Mouse (Mus musculus): ENCODE measurements at regions not wholly inside any gene's neighbourhood (a gene's known extent, or its start where the extent isn't known, plus 50 kb on each side); places are given as distances from the start of the nearest gene placed in this dataset.
"Not testable (repeated sequence)": the region's sequence is repeated elsewhere in the genome, so short reads cannot be mapped to it uniquely, and the experiment has no call there.

DNA sequence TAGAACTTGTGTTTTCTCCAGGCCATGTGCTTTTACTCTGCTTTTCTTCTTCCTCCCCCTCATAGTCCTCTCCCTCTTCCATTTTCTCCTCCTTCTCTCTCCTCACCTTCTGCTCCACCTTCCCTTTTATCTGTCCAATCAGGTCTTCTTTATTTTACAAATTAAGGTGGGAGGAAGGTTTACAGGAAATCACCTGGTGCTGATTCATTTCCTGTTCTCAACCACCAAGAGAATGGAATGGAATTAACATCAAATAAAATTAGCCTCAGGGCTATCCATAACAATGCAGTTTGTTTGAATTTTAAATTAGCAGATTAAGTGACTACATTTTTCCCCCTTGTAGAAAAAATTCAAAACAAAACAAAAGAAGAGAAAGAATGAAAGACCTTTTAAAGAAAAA lies 414.3 kb upstream of the Slc39a10 start:
- DNase-seq (ENCODE audit: low read depth, low spot score): no peak

- no peak for DNase-seq (ENCODE audit: low read depth, low spot score)
Observed at GRCm38 (mm10) chr1:47299311-47299710, 406.7 kb upstream of the Slc39a10 start.

GRCm38 (mm10) chr1:47285639-47286038 lies 393.0 kb upstream of the Slc39a10 start:
- no peak for DNase-seq (ENCODE audit: low read depth, low spot score)

DNA sequence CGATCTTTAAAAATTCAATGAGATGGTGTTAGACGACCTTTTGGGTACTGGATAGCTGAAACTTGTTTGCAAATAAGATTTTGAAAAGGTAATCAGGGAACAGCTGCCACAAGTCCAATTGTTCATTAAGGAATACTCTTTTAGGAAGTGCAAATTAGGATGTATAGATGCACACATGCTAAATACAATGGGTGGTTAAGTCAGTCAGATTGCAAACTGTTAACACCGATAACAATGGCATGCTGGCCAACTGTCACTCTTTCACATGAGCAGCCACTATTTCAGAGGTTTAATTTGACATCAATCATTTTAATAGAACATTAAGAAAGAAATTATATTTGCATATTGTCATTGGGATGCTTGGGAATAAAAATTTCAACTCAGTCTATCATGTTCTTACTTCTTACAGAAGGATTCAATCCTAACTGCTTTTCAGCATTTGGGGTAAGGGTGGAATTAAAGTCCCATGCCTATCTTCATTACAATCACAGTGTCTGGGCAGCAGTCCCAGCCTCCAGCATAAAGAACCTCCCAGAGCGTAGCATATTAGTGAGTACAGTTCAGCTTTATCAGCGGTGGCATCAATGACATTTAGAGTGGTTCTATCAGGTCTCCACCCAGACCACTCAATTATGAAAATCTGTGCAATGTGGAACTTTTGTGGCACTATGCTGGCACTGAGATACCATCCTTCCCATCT lies 385.8 kb upstream of the Slc39a10 start:
- DNase-seq (ENCODE audit: low read depth, low spot score): no peak

- DNase-seq (ENCODE audit: low read depth, low spot score): no peak
Observed at GRCm38 (mm10) chr1:47277839-47278238, 385.2 kb upstream of the Slc39a10 start.

GRCm38 (mm10) chr1:47272131-47272530 lies 379.5 kb upstream of the Slc39a10 start:
- no peak for DNase-seq (ENCODE audit: low read depth, low spot score)

- no peak for DNase-seq (ENCODE audit: low read depth, low spot score)
Observed at GRCm38 (mm10) chr1:47263611-47264010, 371.0 kb upstream of the Slc39a10 start.

DNA sequence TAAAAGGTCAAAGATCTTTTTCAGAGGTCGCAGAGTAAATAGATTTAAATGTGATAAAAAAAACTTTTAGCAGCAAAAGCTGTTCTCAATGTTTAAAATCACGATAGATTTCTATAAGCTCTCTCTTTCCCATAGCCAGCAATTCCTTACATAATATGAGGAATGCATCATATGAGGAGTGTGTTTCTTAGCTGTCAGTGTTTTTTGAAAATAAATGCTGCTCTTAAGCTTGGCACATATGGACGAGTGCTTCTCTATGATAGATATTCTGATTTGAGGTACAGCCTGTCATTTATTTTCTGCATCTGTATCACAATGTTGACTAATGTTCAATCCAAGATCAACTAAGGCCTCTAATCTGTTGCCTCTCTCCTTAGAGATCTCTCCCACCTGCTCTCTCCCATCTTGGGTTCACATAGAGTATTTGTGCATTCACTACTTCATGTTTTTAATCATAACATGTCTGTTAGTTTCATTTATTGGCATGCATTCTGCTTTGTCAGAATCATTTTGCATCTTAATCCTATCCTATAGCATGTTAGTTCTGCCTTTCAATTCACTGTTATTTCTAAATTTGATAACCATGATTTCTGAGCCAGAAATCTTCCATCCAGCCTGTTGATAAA lies 369.0 kb upstream of the Slc39a10 start:
- DNase-seq (ENCODE audit: low read depth, low spot score): no peak

- not testable (repeated sequence) for DNase-seq (ENCODE audit: low read depth, low spot score)
Observed at GRCm38 (mm10) chr1:47250706-47251105, 358.1 kb upstream of the Slc39a10 start.

GRCm38 (mm10) chr1:47217088-47217487 lies 324.4 kb upstream of the Slc39a10 start:
- DNase-seq (ENCODE audit: low read depth, low spot score): no peak

GRCm38 (mm10) chr1:47216419-47217002 lies 323.9 kb upstream of the Slc39a10 start:
- no peak for DNase-seq (ENCODE audit: low read depth, low spot score)

DNA sequence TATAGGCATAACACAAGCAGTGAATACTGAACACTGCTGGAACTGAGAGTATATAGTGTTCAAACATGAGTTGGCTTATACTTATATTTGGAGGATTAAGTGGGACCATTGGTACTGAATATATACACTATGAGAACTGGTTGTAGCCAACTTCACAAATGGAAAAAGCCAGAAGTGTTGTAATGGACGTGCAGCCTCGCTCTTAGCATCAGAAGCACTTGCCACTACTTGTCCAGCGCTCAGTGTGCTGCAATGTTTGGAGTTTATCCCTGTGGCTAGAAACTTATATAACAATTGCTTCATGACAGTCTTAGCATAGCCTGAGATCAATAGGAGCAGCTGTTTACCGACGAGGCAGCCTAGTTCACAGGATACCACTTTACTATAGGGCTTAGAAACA lies 320.8 kb upstream of the Slc39a10 start:
- no peak for DNase-seq (ENCODE audit: low read depth, low spot score)

- no peak for DNase-seq (ENCODE audit: low read depth, low spot score)
Observed at GRCm38 (mm10) chr1:47193001-47193400, 300.3 kb upstream of the Slc39a10 start.

- no peak for DNase-seq (ENCODE audit: low read depth, low spot score)
Observed at GRCm38 (mm10) chr1:47164417-47164816, 271.8 kb upstream of the Slc39a10 start.

GRCm38 (mm10) chr1:47163808-47164410 lies 271.3 kb upstream of the Slc39a10 start:
- no peak for DNase-seq (ENCODE audit: low read depth, low spot score)

DNA sequence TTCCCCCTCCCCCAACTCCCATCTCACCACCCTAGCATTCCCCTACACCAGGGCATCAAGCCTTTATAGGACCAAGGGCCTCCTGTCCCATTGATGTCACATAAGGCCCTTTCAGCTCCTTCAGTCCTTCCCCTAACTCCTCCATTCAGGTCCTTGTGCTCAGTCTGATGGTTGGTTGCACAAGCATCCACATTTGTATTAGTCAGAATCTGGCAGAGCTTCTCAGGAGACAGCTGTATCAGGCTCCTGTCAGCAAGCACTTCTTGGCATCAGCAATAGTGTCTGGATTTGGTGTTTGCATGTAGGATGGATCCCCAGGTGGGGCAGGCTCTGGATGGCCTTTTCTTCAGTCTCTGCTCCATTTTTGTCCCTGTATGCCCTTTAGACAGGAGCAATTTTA lies 237.4 kb upstream of the Slc39a10 start:
- DNase-seq (ENCODE audit: low read depth, low spot score): not testable (repeated sequence)

DNA sequence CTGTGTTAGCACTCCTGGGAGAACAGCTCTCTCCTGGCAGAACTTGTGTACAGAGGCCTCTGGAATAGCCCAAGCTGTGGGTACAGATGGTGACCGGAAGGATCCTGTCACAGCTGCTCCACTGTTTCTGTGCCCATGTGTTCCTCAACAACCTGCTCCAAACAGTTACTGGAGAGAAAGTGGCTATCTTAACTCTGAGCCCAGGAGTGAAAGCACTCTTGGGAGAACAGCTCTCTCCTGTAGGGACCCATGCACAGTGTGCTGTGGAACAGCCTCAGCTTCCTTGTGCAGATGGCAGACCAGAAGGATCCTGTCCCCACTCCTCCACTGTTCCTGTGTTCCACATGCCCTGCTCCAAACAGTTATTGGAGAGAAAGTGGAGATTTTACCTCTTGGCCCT lies 227.0 kb upstream of the Slc39a10 start:
- no peak for DNase-seq (ENCODE audit: low read depth, low spot score)

GRCm38 (mm10) chr1:47116681-47117080 lies 224.0 kb upstream of the Slc39a10 start:
- not testable (repeated sequence) for DNase-seq (ENCODE audit: low read depth, low spot score)

- DNase-seq (ENCODE audit: low read depth, low spot score): no peak
Observed at GRCm38 (mm10) chr1:47112494-47112893, 219.8 kb upstream of the Slc39a10 start.

DNA sequence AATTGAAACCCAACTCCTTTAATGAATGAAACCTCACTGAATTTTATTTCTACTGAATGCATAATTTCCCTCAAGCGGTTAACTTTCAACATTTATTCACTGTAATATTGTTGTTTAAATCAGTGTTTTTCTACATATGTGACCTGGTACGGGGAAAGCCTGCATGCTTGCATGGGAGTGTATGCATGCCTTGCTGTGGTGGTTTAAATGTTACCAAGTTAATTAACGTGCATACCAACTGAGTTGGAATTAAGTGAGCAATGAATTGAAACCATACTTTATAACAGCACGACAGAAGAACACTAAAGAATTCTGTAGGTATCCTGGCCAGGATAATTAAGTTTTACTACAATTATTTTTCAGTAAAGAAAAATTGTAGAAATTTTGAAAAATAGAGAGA lies 211.4 kb upstream of the Slc39a10 start:
- no peak for DNase-seq (ENCODE audit: low read depth, low spot score)

DNA sequence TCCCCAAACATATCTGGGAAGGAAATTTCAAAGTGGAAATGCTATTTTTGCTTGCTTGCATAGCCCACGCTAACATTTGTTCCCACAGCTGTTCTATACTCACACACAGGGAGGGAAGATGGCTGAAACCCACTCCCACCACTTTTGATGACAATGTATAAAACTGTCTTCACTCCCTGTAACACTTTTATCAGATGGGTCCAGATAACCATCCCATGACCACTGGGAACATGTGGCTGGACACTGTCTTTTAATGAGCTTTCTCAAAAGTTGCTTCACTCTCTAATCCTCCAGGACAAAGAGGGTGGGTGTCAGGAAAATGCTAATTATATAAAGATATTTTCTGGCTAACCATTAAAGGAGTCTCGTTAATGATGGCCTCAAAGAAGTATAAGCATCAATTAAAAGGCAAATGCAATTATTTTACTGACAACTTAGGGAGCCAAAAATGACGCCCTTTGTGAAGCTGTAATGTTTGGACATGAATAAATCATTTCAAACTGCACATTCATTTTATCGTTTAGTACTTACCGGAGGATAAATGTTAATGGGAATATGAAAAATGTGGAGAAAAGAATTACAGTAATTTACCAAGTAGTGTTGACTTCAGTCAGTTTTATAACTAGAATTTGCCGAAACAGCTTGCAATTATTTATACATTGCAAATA lies 210.8 kb upstream of the Slc39a10 start:
- DNase-seq (ENCODE audit: low read depth, low spot score): no peak
